Mouse (Mus musculus) skeletal muscle tissue, adult 2 months (tissue): Measurements from ENCODE around the gene Hist2h2aa1.
"Not testable (repeated sequence)": the region's sequence is repeated elsewhere in the genome, so short reads cannot be mapped to it uniquely, and the experiment has no call there.

Experiments
- DNase-seq: peaks from one replicate; pipeline ENCODE4 v3.0.0-alpha.2; 2012; ENCODE audit warnings: low read depth, low spot score

The Hist2h2aa1 gene

GRCm38 (mm10) chr3:96230404-96230803, 14.9 kb upstream of the Hist2h2aa1 start:
- DNase-seq, result no peak

- DNase-seq, result no peak
These were observed 14.2 kb upstream of the Hist2h2aa1 start for GRCm38 (mm10) chr3:96230910-96231757.

GRCm38 (mm10) chr3:96231758-96232120, 13.6 kb upstream of the Hist2h2aa1 start:
- no peak for DNase-seq

GRCm38 (mm10) chr3:96234914-96235313, 10.4 kb upstream of the Hist2h2aa1 start:
- DNase-seq, result no peak

- DNase-seq, result no peak
These were observed 9.5 kb upstream of the Hist2h2aa1 start for GRCm38 (mm10) chr3:96235836-96236235.

GRCm38 (mm10) chr3:96236834-96237334, 8.4 kb upstream of the Hist2h2aa1 start:
- no peak for DNase-seq

GRCm38 (mm10) chr3:96237335-96237903, 7.9 kb upstream of the Hist2h2aa1 start:
- DNase-seq, result no peak

GRCm38 (mm10) chr3:96237904-96238511, 7.3 kb upstream of the Hist2h2aa1 start:
- DNase-seq, result no peak

GRCm38 (mm10) chr3:96238954-96239793, 6.1 kb upstream of the Hist2h2aa1 start, which contains the start of gene Hist2h3c2:
Gene Hist2h3c2, minus strand, starts transcription at chr3:96239127.
- DNase-seq, result not testable (repeated sequence)

GRCm38 (mm10) chr3:96239949-96240798, 5.1 kb upstream of the Hist2h2aa1 start, which contains the start of gene Hist2h2aa2:
Gene Hist2h2aa2, minus strand, starts transcription at chr3:96240276.
- peak; percentile 79 for DNase-seq

GRCm38 (mm10) chr3:96240799-96241197, 4.5 kb upstream of the Hist2h2aa1 start:
- DNase-seq, result no peak

GRCm38 (mm10) chr3:96243921-96244572, 1.2 kb upstream of the Hist2h2aa1 start:
- peak; percentile 53 for DNase-seq

GRCm38 (mm10) chr3:96246018-96246417, 721 bp downstream of the Hist2h2aa1 start:
- DNase-seq, result not testable (repeated sequence)

- DNase-seq, result not testable (repeated sequence)
These were observed 1.1 kb downstream of the Hist2h2aa1 start, which contains the start of gene Hist2h3c1 for GRCm38 (mm10) chr3:96246427-96246856. Gene Hist2h3c1, plus strand, starts transcription at chr3:96246685.

- DNase-seq, result no peak
These were observed 2.3 kb downstream of the Hist2h2aa1 start for GRCm38 (mm10) chr3:96247356-96248140.

GRCm38 (mm10) chr3:96248141-96249033, 3.1 kb downstream of the Hist2h2aa1 start:
- no peak for DNase-seq

- DNase-seq, result no peak
These were observed 3.7 kb downstream of the Hist2h2aa1 start for GRCm38 (mm10) chr3:96249034-96249345.

- no peak for DNase-seq
These were observed 5.6 kb downstream of the Hist2h2aa1 start for GRCm38 (mm10) chr3:96250890-96251289.
